Mouse (Mus musculus): ENCODE measurements around the gene Olfr481.

DNA sequence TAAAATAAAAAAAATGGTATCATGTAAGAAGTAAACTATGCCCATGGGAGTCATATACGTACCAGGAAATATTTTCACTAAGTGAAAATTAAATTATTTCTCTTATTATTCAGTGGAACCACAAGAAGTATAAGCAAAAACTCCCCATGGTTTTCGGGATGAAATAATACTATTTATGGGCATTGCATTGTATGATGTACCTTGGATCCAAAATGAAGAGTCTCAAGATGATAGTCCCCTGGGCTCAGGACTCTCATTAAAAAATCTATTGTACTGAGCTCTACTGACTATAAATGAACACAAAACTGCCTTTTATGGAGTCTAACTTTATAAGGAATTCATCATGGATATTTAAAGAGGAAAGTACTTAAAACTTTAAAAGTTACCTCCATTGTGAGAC, 29.3 kb upstream of the Olfr481 start, which contains the start of gene Olfr479:
- TF ChIP-seq CTCF (IDR thresholded peaks at IDR 0.05; ENCODE audit: borderline replicate concordance, insufficient read depth, low read depth, low read length) (no peak), POLR2A (IDR thresholded peaks at IDR 0.05; ENCODE audit: borderline replicate concordance, insufficient read depth, low read length) (no peak)

Data from cerebellum, adult 2 months (tissue).